Mouse (Mus musculus) midbrain, embryonic 13.5 days (tissue): ENCODE results near the gene Tkfc. TPM values are rescaled to one million over a fixed set of nuclear protein-coding genes. Genes with fewer than 3 reads are reported as not detected.
A peak's percentile ranks its signal among the peaks of the same experiment; 100 is the strongest.

ENCODE experiments used
- ATAC-seq: fragments of 200-750 bp; cut with Nextera tagmentation; 2 replicates; pipeline ENCODE4 v1.8.0; 2017; ENCODE audit warnings: mild to moderate bottlenecking, moderate TSS enrichment, moderate library complexity
- H3K27ac ChIP-seq: fragments of 300-500 bp; sonication (generic); 2 replicates; pipeline ENCODE4 v1.5.1; 2015; ENCODE audit warnings: inconsistent platforms, mild to moderate bottlenecking, moderate library complexity
- H3K27me3 ChIP-seq: fragments of 300-500 bp; sonication (generic); 2 replicates; pipeline ENCODE4 v1.6.1; 2015; ENCODE audit warnings: mild to moderate bottlenecking, inconsistent platforms
- H3K36me3 ChIP-seq: fragments of 300-500 bp; sonication (generic); 2 replicates; pipeline ENCODE4 v1.6.1; 2015; ENCODE audit warnings: mild to moderate bottlenecking, inconsistent platforms
- H3K4me1 ChIP-seq: fragments of 300-500 bp; sonication (generic); replicated peaks from 2 replicates; pipeline ENCODE4 v1.6.1; 2015; ENCODE audit warnings: inconsistent platforms
- H3K4me2 ChIP-seq: fragments of 300-500 bp; sonication (generic); replicated peaks from 2 replicates; pipeline ENCODE4 v1.6.1; 2015; ENCODE audit warnings: moderate library complexity, mild to moderate bottlenecking, inconsistent platforms
- H3K4me3 ChIP-seq: fragments of 300-500 bp; sonication (generic); replicated peaks from 2 replicates; pipeline ENCODE4 v1.5.1; 2015; ENCODE audit warnings: mild to moderate bottlenecking, inconsistent platforms
- H3K9ac ChIP-seq: fragments of 300-500 bp; sonication (generic); replicated peaks from 2 replicates; pipeline ENCODE4 v1.6.1; 2015; ENCODE audit warnings: mild to moderate bottlenecking, inconsistent platforms
- H3K9me3 ChIP-seq: fragments of 300-500 bp; sonication (generic); 2 replicates; pipeline ENCODE4 v1.6.1; 2016; ENCODE audit warnings: mild to moderate bottlenecking, inconsistent platforms
- WGBS: fragments of 180-500 bp; shearing (Covaris S2); methylation state at CpG from one replicate; pipeline ENCODE4 v1.1.7; 2015; 5-methylcytosine and 5-hydroxymethylcytosine counted together
- polyA plus RNA-seq: library from polyadenylated mRNA; unstranded; fragments of >200 nt; fragmentation: Nextera tagmentation; extraction: Ambion mirVana; gene quantifications from 2 replicates; pipeline ENCODE4 v1.2.1, GENCODE M21; 2015

The Tkfc gene
- polyA plus RNA-seq, 1 experiment from 2014 or later: 23.5 TPM

GRCm38 (mm10) chr19:10603660-10604523, 1.6 kb downstream of the Tkfc start:
- Histone ChIP-seq H3K4me3 (no peak overlapping the region), H3K9ac (0 out of 2 replicates have a peak overlapping the region, but pooled peaks have one; percentile 73), H3K27ac (peak overlapping the region; percentile 94; the same call in 1 of the 2 replicates), H3K4me1 (peaks cover 45% of the 10 kb centered on the region), H3K27me3 (no peaks in the 10 kb centered on the region), H3K9me3 (no peaks in the 10 kb centered on the region), H3K4me2 (peak overlapping the region; percentile 84; the same call in 1 of the 2 replicates), H3K36me3 (peaks cover 32% of the 10 kb centered on the region)
- 89% methylated on average over 18 of the region's 18 CpGs for WGBS
- ATAC-seq: no peak

GRCm38 (mm10) chr19:10602787-10603186, 2.7 kb downstream of the Tkfc start:
- peak; percentile 69 for ATAC-seq
- Histone ChIP-seq H3K9ac (peak overlapping the region; percentile 73), H3K27me3 (no peaks in the 10 kb centered on the region), H3K4me2 (peak overlapping the region; percentile 58), H3K9me3 (no peaks in the 10 kb centered on the region), H3K27ac (peak overlapping the region; percentile 94), H3K36me3 (peaks cover 31% of the 10 kb centered on the region), H3K4me1 (peaks cover 44% of the 10 kb centered on the region), H3K4me3 (peak overlapping the region; percentile 33)
- WGBS: 2% methylated on average over 9 of the region's 9 CpGs

DNA sequence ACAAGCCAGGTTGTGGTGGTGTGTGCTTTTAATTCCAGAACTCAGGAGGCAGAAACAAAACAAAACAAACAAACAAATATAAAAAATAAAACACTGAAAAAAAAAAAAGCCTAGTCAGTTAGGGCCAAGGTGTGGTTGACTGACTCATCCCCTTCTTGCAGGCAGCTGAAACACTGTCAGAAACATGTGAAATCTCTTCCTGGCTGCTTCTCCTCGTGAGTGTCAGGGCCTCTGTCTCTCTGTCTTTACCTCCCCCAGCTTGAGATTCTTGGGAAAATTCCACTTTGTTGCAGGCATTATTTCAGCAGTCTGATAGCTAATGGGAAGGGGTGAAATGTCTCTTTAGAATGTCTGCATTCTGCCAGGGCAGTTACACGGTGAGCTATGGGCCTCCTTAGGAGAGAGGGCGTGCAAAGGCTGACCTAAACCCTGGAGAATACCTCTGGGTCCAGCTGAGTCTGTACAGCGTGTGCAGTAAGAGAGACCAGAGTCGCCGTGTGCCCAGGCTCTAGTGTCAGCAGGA, 3.1 kb downstream of the Tkfc start:
- peak; percentile 54 for ATAC-seq

GRCm38 (mm10) chr19:10599648-10600047, 5.8 kb downstream of the Tkfc start:
- no peak for ATAC-seq
- H3K4me3 ChIP-seq: no peak overlapping the region
- H3K4me1 ChIP-seq: peaks cover 24% of the 10 kb centered on the region
- H3K4me2 ChIP-seq: no peak overlapping the region
- H3K9me3 ChIP-seq: no peaks in the 10 kb centered on the region
- WGBS: 96% methylated on average over 2 of the region's 2 CpGs
- H3K27me3 ChIP-seq: no peaks in the 10 kb centered on the region
- H3K27ac ChIP-seq: no peak overlapping the region
- no peak overlapping the region for H3K9ac ChIP-seq
- peaks cover 52% of the 10 kb centered on the region for H3K36me3 ChIP-seq

More for the DNA sequence above, 3.1 kb downstream of the Tkfc start:
- H3K27ac ChIP-seq: peak overlapping the region; percentile 94
- peak overlapping the region; percentile 73 for H3K9ac ChIP-seq
- no peaks in the 10 kb centered on the region for H3K27me3 ChIP-seq
- H3K4me2 ChIP-seq: peak overlapping the region; percentile 58
- peaks cover 39% of the 10 kb centered on the region for H3K4me1 ChIP-seq
- peaks cover 30% of the 10 kb centered on the region for H3K36me3 ChIP-seq
- 1% methylated on average over 6 of the region's 6 CpGs for WGBS
- no peaks in the 10 kb centered on the region for H3K9me3 ChIP-seq
- peak overlapping the region; percentile 33 for H3K4me3 ChIP-seq

DNA sequence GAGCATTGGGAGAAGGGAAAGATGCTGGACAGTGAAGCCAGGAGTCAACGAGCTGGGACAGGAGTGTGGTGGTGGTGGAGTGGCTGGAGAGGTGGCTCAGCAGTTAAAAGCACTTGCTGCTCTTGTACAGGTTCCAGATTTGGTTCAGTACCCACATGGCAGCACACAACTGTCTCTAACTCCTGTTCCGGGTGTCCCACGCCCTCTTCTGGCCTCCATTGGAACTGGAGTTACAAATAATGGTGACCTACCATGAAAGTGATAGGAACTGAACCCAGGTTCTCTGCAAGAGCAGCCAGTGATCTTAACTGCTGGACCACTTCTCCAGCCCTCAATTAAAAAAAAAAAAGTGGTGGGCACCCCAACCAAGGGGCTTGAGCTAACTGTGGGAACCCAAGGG, 7.3 kb downstream of the Tkfc start:
- no peaks in the 10 kb centered on the region for H3K27me3 ChIP-seq
- peaks cover 65% of the 10 kb centered on the region for H3K36me3 ChIP-seq
- no peak overlapping the region for H3K9ac ChIP-seq
- peaks cover 13% of the 10 kb centered on the region for H3K4me1 ChIP-seq
- H3K27ac ChIP-seq: no peak overlapping the region
- no peak overlapping the region for H3K4me2 ChIP-seq
- no peaks in the 10 kb centered on the region for H3K9me3 ChIP-seq
- no peak overlapping the region for H3K4me3 ChIP-seq
- 35% methylated on average over 3 of the region's 3 CpGs for WGBS
- ATAC-seq: no peak

GRCm38 (mm10) chr19:10591659-10592377, 13.6 kb downstream of the Tkfc start:
- Histone ChIP-seq H3K27me3 (no peaks in the 10 kb centered on the region), H3K4me2 (no peak overlapping the region), H3K27ac (no peak overlapping the region), H3K9me3 (no peaks in the 10 kb centered on the region), H3K9ac (no peak overlapping the region), H3K4me3 (no peak overlapping the region), H3K36me3 (peaks cover 62% of the 10 kb centered on the region), H3K4me1 (no peaks in the 10 kb centered on the region)
- ATAC-seq: no peak
- WGBS: 96% methylated on average over 6 of the region's 6 CpGs

GRCm38 (mm10) chr19:10590301-10590700, 15.2 kb downstream of the Tkfc start:
- H3K4me2 ChIP-seq: no peak overlapping the region
- no peak overlapping the region for H3K9ac ChIP-seq
- ATAC-seq: no peak
- H3K9me3 ChIP-seq: no peaks in the 10 kb centered on the region
- no peaks in the 10 kb centered on the region for H3K4me1 ChIP-seq
- no peaks in the 10 kb centered on the region for H3K27me3 ChIP-seq
- no peak overlapping the region for H3K4me3 ChIP-seq
- 77% methylated on average over 3 of the region's 3 CpGs for WGBS
- H3K36me3 ChIP-seq: peaks cover 49% of the 10 kb centered on the region
- no peak overlapping the region for H3K27ac ChIP-seq

DNA sequence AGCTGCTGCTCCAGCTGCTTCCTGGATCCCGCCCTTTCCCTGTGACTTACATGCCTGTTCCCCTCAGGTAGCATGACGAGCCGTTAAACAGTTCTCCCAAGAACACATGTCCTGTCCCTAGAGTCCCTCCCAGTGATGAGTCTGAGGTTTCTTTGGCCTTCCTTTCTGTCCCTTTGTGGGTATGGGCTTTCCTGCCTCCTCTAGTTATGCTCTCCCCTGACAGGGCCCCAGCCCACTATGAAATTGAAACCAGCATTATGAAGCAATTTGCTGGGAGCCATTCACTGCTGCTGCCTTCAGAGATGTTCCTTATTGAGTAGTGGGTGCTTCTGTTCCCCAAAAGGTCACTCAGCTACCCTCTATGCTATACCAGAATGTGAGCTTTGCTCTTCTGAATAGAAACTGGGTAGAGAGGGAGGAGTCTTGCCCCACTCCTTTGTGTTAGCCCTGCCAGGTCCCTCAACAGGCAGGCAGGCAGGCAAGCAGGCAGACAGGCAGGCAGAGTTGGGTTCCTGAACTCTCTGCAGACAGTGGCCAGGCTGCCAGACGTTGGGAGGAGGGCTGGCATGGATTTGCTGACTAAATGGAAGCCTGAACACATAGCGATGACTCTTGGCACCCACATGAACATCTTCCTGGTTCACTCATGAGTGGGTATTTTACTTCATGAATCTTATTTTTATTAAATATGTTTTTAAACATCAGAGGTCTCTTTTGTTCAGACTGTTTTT, 16.2 kb downstream of the Tkfc start:
- no peaks in the 10 kb centered on the region for H3K4me1 ChIP-seq

DNA sequence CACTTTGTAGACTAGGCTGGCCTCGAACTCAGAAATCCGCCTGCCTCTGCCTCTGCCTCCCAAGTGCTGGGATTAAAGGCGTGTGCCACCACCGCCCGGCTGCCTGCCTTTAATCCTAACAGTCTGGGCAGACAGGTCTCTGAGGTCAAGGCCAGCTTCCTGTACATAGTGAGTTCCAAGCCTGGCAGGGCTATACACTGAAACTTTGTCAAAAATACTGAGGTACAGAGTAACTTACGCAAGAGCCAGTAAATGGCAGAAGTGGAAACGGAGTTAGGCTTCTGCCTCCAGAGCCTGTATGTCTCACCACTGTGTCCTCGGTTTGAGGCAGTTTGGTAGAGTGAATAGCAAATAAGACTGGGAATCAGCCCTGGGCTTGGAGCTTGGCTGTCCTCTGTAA, 18.2 kb downstream of the Tkfc start:
- WGBS: 92% methylated on average over 8 of the region's 8 CpGs
- no peak overlapping the region for H3K4me3 ChIP-seq
- ATAC-seq: no peak
- H3K27me3 ChIP-seq: no peaks in the 10 kb centered on the region
- no peaks in the 10 kb centered on the region for H3K4me1 ChIP-seq
- no peaks in the 10 kb centered on the region for H3K9me3 ChIP-seq
- H3K9ac ChIP-seq: no peak overlapping the region
- no peak overlapping the region for H3K4me2 ChIP-seq
- peaks cover 27% of the 10 kb centered on the region for H3K36me3 ChIP-seq
- H3K27ac ChIP-seq: no peak overlapping the region

More for the DNA sequence above, 16.2 kb downstream of the Tkfc start:
- H3K27me3 ChIP-seq: no peaks in the 10 kb centered on the region
- no peaks in the 10 kb centered on the region for H3K9me3 ChIP-seq
- H3K36me3 ChIP-seq: peaks cover 44% of the 10 kb centered on the region
- H3K9ac ChIP-seq: no peak overlapping the region; the same call in 1 of the 2 replicates
- H3K4me2 ChIP-seq: no peak overlapping the region
- H3K4me3 ChIP-seq: no peak overlapping the region
- no peak for ATAC-seq
- WGBS: 72% methylated on average over 5 of the region's 5 CpGs
- H3K27ac ChIP-seq: no peak overlapping the region

DNA sequence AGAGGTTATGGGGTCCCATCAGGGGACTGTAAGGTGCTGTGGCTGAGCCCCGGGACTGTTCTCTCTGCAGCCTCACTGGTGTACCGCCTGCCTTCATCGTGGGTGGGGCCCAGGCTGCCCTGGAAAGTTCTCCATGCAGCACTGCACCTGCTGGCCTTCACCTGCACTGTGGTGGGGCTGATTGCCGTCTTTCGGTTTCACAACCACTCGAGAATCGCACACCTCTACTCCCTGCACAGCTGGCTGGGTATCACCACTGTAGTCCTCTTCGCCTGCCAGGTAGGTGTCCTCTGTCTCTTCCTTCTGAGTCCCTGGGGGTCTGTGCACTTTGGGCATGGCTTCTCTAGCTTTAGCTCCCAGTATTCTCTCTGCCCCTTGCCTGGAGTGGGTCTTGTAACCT, 20.3 kb downstream of the Tkfc start:
- no peak for ATAC-seq
- Histone ChIP-seq H3K27me3 (no peaks in the 10 kb centered on the region), H3K36me3 (peaks cover 9% of the 10 kb centered on the region; the same call in 1 of the 2 replicates), H3K9me3 (no peaks in the 10 kb centered on the region), H3K9ac (no peak overlapping the region), H3K27ac (no peak overlapping the region), H3K4me1 (no peaks in the 10 kb centered on the region), H3K4me3 (no peak overlapping the region), H3K4me2 (no peak overlapping the region)
- 91% methylated on average over 8 of the region's 8 CpGs for WGBS

DNA sequence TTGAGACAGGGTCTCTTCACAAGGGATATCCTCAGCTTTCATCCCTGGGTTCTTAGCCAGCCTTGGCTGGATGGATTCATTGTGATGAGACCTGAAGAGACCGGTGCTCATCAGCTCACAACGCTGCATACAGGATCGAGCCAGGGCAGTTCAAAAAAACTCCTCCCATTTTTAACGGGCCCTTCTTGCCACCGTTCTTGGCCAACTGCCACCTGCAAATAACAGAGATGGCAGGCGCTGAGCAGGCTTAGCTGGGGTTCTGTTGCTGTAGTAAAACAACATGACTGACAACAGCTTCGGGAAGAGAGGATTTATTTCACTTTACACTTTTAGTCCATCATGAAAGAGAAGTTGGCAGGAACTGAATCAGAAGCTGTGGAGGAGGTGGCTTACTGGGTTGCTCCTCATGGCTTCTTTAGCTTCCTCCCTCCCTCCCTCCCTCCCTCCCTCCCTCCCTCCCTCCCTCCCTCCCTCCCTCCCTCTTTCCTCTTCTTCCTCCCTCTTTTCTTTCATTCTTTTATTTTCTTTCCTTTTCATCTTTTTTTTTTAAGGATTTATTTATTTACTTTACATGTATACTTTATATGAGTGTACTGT, 21.8 kb downstream of the Tkfc start:
- Histone ChIP-seq H3K4me2 (no peak overlapping the region), H3K4me1 (peaks cover 1% of the 10 kb centered on the region; the same call in 1 of the 2 replicates), H3K27me3 (no peaks in the 10 kb centered on the region), H3K36me3 (peaks cover 9% of the 10 kb centered on the region; the same call in 1 of the 2 replicates), H3K9ac (no peak overlapping the region), H3K27ac (no peak overlapping the region), H3K9me3 (no peaks in the 10 kb centered on the region), H3K4me3 (no peak overlapping the region)
- WGBS: 83% methylated on average over 7 of the region's 7 CpGs
- no peak for ATAC-seq
